Comparison of ENCODE assay signal across 16 mouse cellular contexts in the genomic region with DNA sequence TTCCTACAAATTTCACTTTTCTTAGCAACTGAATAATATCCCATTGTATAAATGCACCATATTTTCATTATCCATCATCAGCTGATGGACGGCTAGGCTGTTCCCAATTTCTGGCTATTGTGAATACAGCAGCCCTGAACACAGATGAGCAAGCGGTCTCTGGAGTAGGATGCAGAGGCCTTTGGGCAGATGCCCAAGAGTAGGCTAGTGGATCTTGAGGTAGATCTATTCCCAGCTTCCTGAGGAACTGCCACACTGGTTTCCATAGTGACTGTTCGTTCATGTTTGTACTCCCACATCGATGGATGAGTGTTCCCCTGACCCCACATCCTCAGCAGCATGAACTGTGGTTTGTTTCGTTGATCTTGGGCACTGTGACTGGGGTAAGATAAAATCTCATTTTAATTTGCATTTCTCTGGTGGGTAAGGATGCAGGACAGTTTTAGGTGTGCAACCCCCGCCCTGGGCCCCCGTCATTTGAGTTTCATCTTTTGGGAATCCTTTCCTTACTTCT.
DNase-seq lines count a peak whose midpoint lies in the region; ATAC-seq lines count a peak whose summit lies in the region.
"Had no signal": no experiment of that assay in that cellular context is flagged by ENCODE, and none has a peak within 500 bp of the region (broad histone marks: within the 10 kb centered on the region; RNA-seq: fewer than 3 reads in every experiment).

No protein-coding gene starts in this region.

- ATAC-seq in frontal cortex, adult (ENCODE audit: low TSS enrichment): peak; percentile 83
- ATAC-seq: activated CD4-positive, CD25-positive, alpha-beta regulatory T cell, adult 4 months; forebrain, embryonic 13.5 days; forebrain, postnatal 0 days; Patski had no signal

- DNase-seq in frontal cortex, postnatal 14 days (ENCODE audit: low spot score in 2 of 2): no peak
- peak; percentile 32 to 57 for DNase-seq in right cerebral cortex, adult 2 months (ENCODE audit: low spot score in 2 of 2)
- no peak for DNase-seq in right cerebral cortex, postnatal 4 days
- DNase-seq in right cerebral cortex, postnatal 36 days (ENCODE audit: low spot score in 2 of 2): peak; percentile 27 to 28
- DNase-seq in urinary bladder, postnatal 14 days (ENCODE audit: low spot score): no peak
- no peak for DNase-seq in embryo, embryonic 9.5 days (ENCODE audit: extremely low spot score)
- DNase-seq: adrenal gland, postnatal 14 days; cerebellum, adult 18-20 months; cerebellum, adult 9-11 months; cerebellum, postnatal 36 days; forebrain, postnatal 0 days; gastrocnemius, postnatal 25 days had no signal

Comparison
In these comparisons a context has a peak if more than half of its experiments do, and no peak if none do; other contexts are left out.
1. DNase-seq: peak in right cerebral cortex, adult 2 months (2 of 2) and right cerebral cortex, postnatal 36 days (2 of 2); none in frontal cortex, postnatal 14 days (0 of 2), right cerebral cortex, postnatal 4 days (single experiment), urinary bladder, postnatal 14 days (single experiment) and embryo, embryonic 9.5 days (single experiment).